Mouse (Mus musculus) liver, embryonic 14.5 days (tissue): ENCODE results near the gene C5ar1.

Experiments used
- CTCF ChIP-seq: IDR thresholded peaks from 2 replicates; pipeline ENCODE4 v1.5.1; 2016; ENCODE audit warnings: antibody characterized with exemption, low read depth, control low read depth
- EP300 ChIP-seq: IDR thresholded peaks from 2 replicates; pipeline ENCODE4 v1.6.1; 2016; ENCODE audit warnings: antibody characterized with exemption, low read depth

DNA sequence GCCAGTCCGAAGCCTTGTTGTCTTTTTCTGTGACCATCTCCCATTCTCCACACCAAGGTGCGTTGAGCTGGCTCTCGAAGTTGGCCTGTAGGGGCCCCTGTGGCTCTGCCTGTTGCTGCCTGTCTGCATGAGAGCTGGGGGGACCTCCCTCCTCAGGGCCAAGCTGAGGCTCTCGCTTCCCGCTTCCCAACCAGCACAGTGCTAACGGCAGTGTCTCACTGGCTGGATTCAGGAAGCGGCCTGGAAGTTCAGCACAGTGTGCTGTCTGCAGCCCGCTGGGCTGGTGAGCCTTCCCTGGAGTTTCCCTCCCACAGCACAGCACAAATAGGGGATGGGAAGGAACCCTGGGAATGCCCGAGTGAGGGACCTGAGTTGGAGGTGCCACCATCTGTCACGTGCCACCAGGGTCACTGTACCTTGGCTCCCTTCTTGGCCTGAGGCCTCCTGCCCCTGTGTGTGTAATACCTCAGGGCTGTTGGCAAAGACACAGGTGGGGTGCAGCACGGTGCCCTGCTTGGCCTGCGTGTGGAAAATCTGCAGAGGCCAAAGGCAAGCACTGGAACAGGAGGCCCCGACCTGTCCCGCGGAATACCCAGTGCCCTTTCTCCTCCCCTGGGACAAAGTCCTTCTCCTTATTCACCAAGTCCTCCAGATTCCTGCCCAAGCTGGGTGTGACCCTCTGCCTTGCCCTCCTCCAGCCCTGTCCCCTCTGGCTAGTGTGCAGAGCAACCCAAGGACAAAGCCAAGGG is 56.4 kb downstream of the C5ar1 start:
- TF ChIP-seq CTCF = no peak
- TF ChIP-seq EP300 = no peak
